Comparison of ENCODE assay signal across 7 mouse cellular contexts in genomic region chr4:98816807-98817183, GRCm38 (mm10). TPM values are rescaled to one million over a fixed set of nuclear protein-coding genes. Genes with fewer than 3 reads are reported as not detected.
A peak's percentile ranks its signal among the peaks of the same experiment; 100 is the strongest.
DNase-seq lines count a peak whose midpoint lies in the region; ATAC-seq and TF ChIP-seq lines count a peak whose summit lies in the region.

No protein-coding gene starts in this region.

- H3K27me3 ChIP-seq in lung, embryonic 14.5 days (ENCODE audit: insufficient read depth, low read length), result 0 out of 2 replicates have a peak, but pooled peaks cover 6% of the 10 kb centered on the region
- no peaks in the 10 kb centered on the region for H3K27me3 ChIP-seq in embryonic facial prominence, embryonic 14.5 days (replicated peaks; ENCODE audit: control insufficient read depth, insufficient read depth, low read length)
- 0 out of 2 replicates have a peak, but pooled peaks cover 5% of the 10 kb centered on the region for H3K27me3 ChIP-seq in intestine, embryonic 14.5 days (replicated peaks; ENCODE audit: control insufficient read depth, insufficient read depth, low read length)
- peaks cover 46% of the 10 kb centered on the region for H3K27me3 ChIP-seq in neural tube, embryonic 15.5 days (replicated peaks)

- 0 out of 2 replicates have a peak overlapping the region, but pooled peaks have one; percentile 79 for H3K27ac ChIP-seq in lung, embryonic 14.5 days (ENCODE audit: low read depth)
- H3K27ac ChIP-seq in embryonic facial prominence, embryonic 14.5 days (replicated peaks; ENCODE audit: low read depth, low read length), result peak overlapping the region; percentile 71; the same call in 1 of the 2 replicates
- H3K27ac ChIP-seq in intestine, embryonic 14.5 days (ENCODE audit: low read depth), result no peak overlapping the region
- H3K27ac ChIP-seq in neural tube, embryonic 15.5 days (replicated peaks), result no peak overlapping the region

- peak overlapping the region; percentile 85 for H3K9ac ChIP-seq in lung, embryonic 14.5 days
- H3K9ac ChIP-seq in embryonic facial prominence, embryonic 14.5 days (ENCODE audit: low read depth, low read length), result peak overlapping the region; percentile 79
- H3K9ac ChIP-seq in intestine, embryonic 14.5 days (ENCODE audit: low read length), result peak overlapping the region; percentile 57
- peak overlapping the region; percentile 67 for H3K9ac ChIP-seq in neural tube, embryonic 15.5 days (replicated peaks)

- peak; percentile 9 for ATAC-seq in lung, embryonic 14.5 days (ENCODE audit: insufficient read depth)
- no peak for ATAC-seq in embryonic facial prominence, embryonic 14.5 days (ENCODE audit: low read depth)
- ATAC-seq in intestine, embryonic 14.5 days (replicated peaks; ENCODE audit: low FRiP score, low TSS enrichment, low read depth), result no peak
- 0 out of 2 replicates have a peak, but pooled peaks have one; percentile 12 for ATAC-seq in neural tube, embryonic 15.5 days (ENCODE audit: low FRiP score)

- 0 out of 2 replicates have a peak, but pooled peaks cover 3% of the 10 kb centered on the region for H3K36me3 ChIP-seq in lung, embryonic 14.5 days (ENCODE audit: insufficient read depth)
- no peaks in the 10 kb centered on the region for H3K36me3 ChIP-seq in embryonic facial prominence, embryonic 14.5 days (ENCODE audit: control insufficient read depth, insufficient read depth, low read length)
- no peaks in the 10 kb centered on the region for H3K36me3 ChIP-seq in intestine, embryonic 14.5 days (ENCODE audit: control insufficient read depth, insufficient read depth, low read length)
- H3K36me3 ChIP-seq in neural tube, embryonic 15.5 days, result no peaks in the 10 kb centered on the region

- H3K4me3 ChIP-seq in lung, embryonic 14.5 days (ENCODE audit: low read depth, low read length), result peak overlapping the region; percentile 78
- H3K4me3 ChIP-seq in embryonic facial prominence, embryonic 14.5 days (ENCODE audit: low read depth, low read length), result peak overlapping the region; percentile 79
- H3K4me3 ChIP-seq in intestine, embryonic 14.5 days (ENCODE audit: low read depth, low read length), result peak overlapping the region; percentile 57
- peak overlapping the region; percentile 77 for H3K4me3 ChIP-seq in neural tube, embryonic 15.5 days (replicated peaks)

- TF ChIP-seq CTCF in lung, embryonic 14.5 days (IDR thresholded peaks at IDR 0.05; ENCODE audit: low read depth), result no peak

- no peaks in the 10 kb centered on the region for H3K9me3 ChIP-seq in lung, embryonic 14.5 days (ENCODE audit: low read depth, low read length)
- H3K9me3 ChIP-seq in embryonic facial prominence, embryonic 14.5 days (ENCODE audit: control insufficient read depth, low read length), result no peaks in the 10 kb centered on the region
- no peaks in the 10 kb centered on the region for H3K9me3 ChIP-seq in intestine, embryonic 14.5 days (ENCODE audit: control insufficient read depth, low read length)
- no peaks in the 10 kb centered on the region for H3K9me3 ChIP-seq in neural tube, embryonic 15.5 days (replicated peaks)

- H3K4me2 ChIP-seq in lung, embryonic 14.5 days, result peak overlapping the region; percentile 92
- peak overlapping the region; percentile 95 for H3K4me2 ChIP-seq in embryonic facial prominence, embryonic 14.5 days (ENCODE audit: low read depth, low read length)
- H3K4me2 ChIP-seq in intestine, embryonic 14.5 days (ENCODE audit: low read length), result peak overlapping the region; percentile 81
- H3K4me2 ChIP-seq in neural tube, embryonic 15.5 days, result peak overlapping the region; percentile 97

- peaks cover 16% of the 10 kb centered on the region; the same call in 1 of the 2 replicates for H3K4me1 ChIP-seq in lung, embryonic 14.5 days (ENCODE audit: insufficient read depth)
- peaks cover 29% of the 10 kb centered on the region for H3K4me1 ChIP-seq in embryonic facial prominence, embryonic 14.5 days (ENCODE audit: control insufficient read depth, insufficient read depth, low read length)
- H3K4me1 ChIP-seq in intestine, embryonic 14.5 days (replicated peaks; ENCODE audit: control insufficient read depth, insufficient read depth, low read length), result peaks cover 18% of the 10 kb centered on the region
- peaks cover 15% of the 10 kb centered on the region for H3K4me1 ChIP-seq in neural tube, embryonic 15.5 days

- under 1% methylated on average over 14 of the region's 14 CpGs for WGBS in lung, embryonic 14.5 days
- 0% methylated on average over 11 of the region's 14 CpGs for WGBS in embryonic facial prominence, embryonic 14.5 days
- 3% methylated on average over 14 of the region's 14 CpGs for WGBS in intestine, embryonic 14.5 days
- 4% methylated on average over 14 of the region's 14 CpGs for WGBS in neural tube, embryonic 15.5 days

- DNase-seq in lung, embryonic 14.5 days, result no peak
- no peak for DNase-seq in lung, postnatal 25 days (ENCODE audit: low spot score)
- no peak for DNase-seq in embryonic facial prominence, embryonic 14.5 days (ENCODE audit: low spot score)
- no peak for DNase-seq in intestine, embryonic 14.5 days (ENCODE audit: low spot score)
- DNase-seq in urinary bladder, postnatal 4 days (ENCODE audit: low spot score in 2 of 2), result no peak
- DNase-seq in cerebellum, adult 11-12 months, result no peak

RNA-seq across cellular contexts. Expression of gene Kank4, which starts 0.5 kb away (rescaled TPM):
- 5.9 and 6.7 TPM in 2 replicates for polyA plus RNA-seq in lung, embryonic 14.5 days (2014; fragmentation: Nextera tagmentation; extraction: Ambion mirVana)
- polyA plus RNA-seq in embryonic facial prominence, embryonic 14.5 days (2014; fragmentation: Nextera tagmentation; extraction: Ambion mirVana), result 2.6 and 3.1 TPM in 2 replicates
- polyA plus RNA-seq in intestine, embryonic 14.5 days (2014; fragmentation: Nextera tagmentation; extraction: Ambion mirVana), result 2.9 and 3.3 TPM in 2 replicates
- polyA plus RNA-seq in neural tube, embryonic 15.5 days (2015; fragmentation: Nextera tagmentation; extraction: Ambion mirVana), result 0.68 and 1.0 TPM in 2 replicates

RNA-seq across cellular contexts. Expression of gene I0C0044D17Rik, which starts 6.8 kb away (rescaled TPM):
- not detected in 2 replicates for polyA plus RNA-seq in lung, embryonic 14.5 days (2014; fragmentation: Nextera tagmentation; extraction: Ambion mirVana)
- not detected in 2 replicates for polyA plus RNA-seq in embryonic facial prominence, embryonic 14.5 days (2014; fragmentation: Nextera tagmentation; extraction: Ambion mirVana)
- not detected in 2 replicates for polyA plus RNA-seq in intestine, embryonic 14.5 days (2014; fragmentation: Nextera tagmentation; extraction: Ambion mirVana)
- not detected in 2 replicates for polyA plus RNA-seq in neural tube, embryonic 15.5 days (2015; fragmentation: Nextera tagmentation; extraction: Ambion mirVana)

Comparison
In these comparisons a context has a peak if more than half of its experiments do, and no peak if none do; other contexts are left out.
1. ATAC-seq: peak in lung, embryonic 14.5 days (single experiment) and neural tube, embryonic 15.5 days (single experiment); none in embryonic facial prominence, embryonic 14.5 days (single experiment) and intestine, embryonic 14.5 days (single experiment).
2. H3K27ac ChIP-seq: peak in lung, embryonic 14.5 days (single experiment) and embryonic facial prominence, embryonic 14.5 days (single experiment); none in intestine, embryonic 14.5 days (single experiment) and neural tube, embryonic 15.5 days (single experiment).
3. Peak in every context shown above with its lines, with median percentiles within 50 percentile points of each other: H3K4me2 ChIP-seq, H3K4me3 ChIP-seq and H3K9ac ChIP-seq.